ENCODE assay signal across 25 mouse cellular contexts in the genomic region with DNA sequence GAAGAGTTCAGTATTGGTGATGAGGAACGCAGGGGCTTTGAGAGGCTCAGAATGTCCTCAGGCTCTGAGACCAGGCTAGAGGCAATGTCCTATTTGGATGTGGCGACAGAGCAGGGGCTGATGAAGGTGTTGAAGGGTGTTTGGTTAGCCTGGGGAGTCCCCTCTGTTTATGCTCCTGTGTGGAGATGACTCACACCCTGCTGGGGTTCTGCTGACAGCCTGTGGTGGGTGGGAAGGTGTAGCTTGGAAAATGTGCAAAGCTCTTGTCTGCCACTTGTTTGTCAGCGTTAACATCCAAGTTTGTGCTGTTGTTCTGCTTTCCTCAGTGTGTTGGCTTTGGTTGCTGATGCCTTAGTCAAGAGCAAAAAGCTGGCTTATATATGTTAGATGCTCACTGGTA.
DNase-seq lines count a peak whose midpoint lies in the region; ATAC-seq and TF ChIP-seq lines count a peak whose summit lies in the region.
"Had no signal": no experiment of that assay in that cellular context is flagged by ENCODE, and none has a peak within 500 bp of the region (broad histone marks: within the 10 kb centered on the region; RNA-seq: fewer than 3 reads in every experiment).

No protein-coding gene starts in this region.

- H3K27me3 ChIP-seq in hindbrain, embryonic 13.5 days = no peaks in the 10 kb centered on the region
- no peaks in the 10 kb centered on the region for H3K27me3 ChIP-seq in forebrain, embryonic 11.5 days (ENCODE audit: control insufficient read depth, insufficient read depth, low read length)
- H3K27me3 ChIP-seq: embryonic facial prominence, embryonic 12.5 days; hindbrain, embryonic 12.5 days; limb, embryonic 12.5 days; liver, embryonic 13.5 days; megakaryocyte, embryonic 14.5 days; midbrain, embryonic 15.5 days had no signal

- intact Hi-C loops in left cerebral cortex, postnatal 25 days (cut with DNase I) = loop anchor here (2.0 to 10.0 kb wide), 4 partner anchors 146 to 806 kb away; a partner anchor contains a TSS

- ATAC-seq in hindbrain, embryonic 13.5 days (ENCODE audit: low FRiP score) = no peak
- no peak for ATAC-seq in forebrain, embryonic 11.5 days (replicated peaks; ENCODE audit: low FRiP score)
- ATAC-seq: forebrain, embryonic 16.5 days; lung, postnatal 0 days; midbrain, embryonic 15.5 days had no signal

- no peak overlapping the region for H3K4me2 ChIP-seq in hindbrain, embryonic 13.5 days
- no peak overlapping the region for H3K4me2 ChIP-seq in forebrain, embryonic 11.5 days (ENCODE audit: low read depth, low read length, severe bottlenecking)
- H3K4me2 ChIP-seq: embryonic facial prominence, embryonic 12.5 days; hindbrain, embryonic 12.5 days; limb, embryonic 12.5 days; liver, embryonic 13.5 days; midbrain, embryonic 15.5 days had no signal

- peak; percentile 51 for DNase-seq in layer of hippocampus, adult 11-12 months (ENCODE audit: low spot score)
- no peak for DNase-seq in layer of hippocampus, postnatal 25 days (ENCODE audit: extremely low spot score in 1 of 2, low spot score in 1 of 2)
- peak; percentile 39 to 65 for DNase-seq in layer of hippocampus, adult 2 months (ENCODE audit: low spot score in 2 of 2)
- DNase-seq in left cerebral cortex, postnatal 25 days (ENCODE audit: low spot score in 2 of 2) = peak; percentile 64 to 88
- DNase-seq in lung, postnatal 25 days (ENCODE audit: low spot score) = no peak
- no peak for DNase-seq in forebrain, embryonic 11.5 days (ENCODE audit: low spot score)
- DNase-seq: adrenal gland, adult 8-10 months; cerebellum, adult 18-20 months; gastrocnemius, postnatal 14 days; heart, postnatal 10 days; kidney, adult 11 months; kidney, postnatal 14 days; liver, embryonic 13.5 days; thymus, postnatal 25 days had no signal

- H3K27ac ChIP-seq in cortical plate, adult 2 months (ENCODE audit: insufficient read depth, low read length) = 0 out of 2 replicates have a peak overlapping the region, but pooled peaks have one; percentile 51
- peak overlapping the region; percentile 89 for H3K27ac ChIP-seq in layer of hippocampus, adult 2 months
- H3K27ac ChIP-seq in hindbrain, embryonic 13.5 days = no peak overlapping the region
- H3K27ac ChIP-seq in forebrain, embryonic 11.5 days (ENCODE audit: low read depth, low read length) = no peak overlapping the region
- H3K27ac ChIP-seq: embryonic facial prominence, embryonic 12.5 days; heart, embryonic 10.5 days; hindbrain, embryonic 12.5 days; limb, embryonic 12.5 days; liver, embryonic 13.5 days; midbrain, embryonic 15.5 days; stomach, postnatal 0 days had no signal

- no peak overlapping the region for H3K4me3 ChIP-seq in cortical plate, adult 2 months (ENCODE audit: insufficient read depth, low read length)
- H3K4me3 ChIP-seq in layer of hippocampus, adult 2 months = no peak overlapping the region
- H3K4me3 ChIP-seq in hindbrain, embryonic 13.5 days = no peak overlapping the region
- no peak overlapping the region for H3K4me3 ChIP-seq in forebrain, embryonic 11.5 days (ENCODE audit: low read depth, low read length)
- H3K4me3 ChIP-seq: embryonic facial prominence, embryonic 12.5 days; heart, embryonic 10.5 days; hindbrain, embryonic 12.5 days; limb, embryonic 12.5 days; liver, embryonic 13.5 days; megakaryocyte, embryonic 14.5 days; midbrain, embryonic 15.5 days had no signal

- no peak for TF ChIP-seq CTCF in cortical plate, adult 2 months (IDR thresholded peaks at IDR 0.05; ENCODE audit: extremely low read depth, insufficient read depth, low read length)
- TF ChIP-seq CTCF in layer of hippocampus, adult 2 months (conservative IDR thresholded peaks at IDR 0.05) = no peak

- no peaks in the 10 kb centered on the region for H3K36me3 ChIP-seq in hindbrain, embryonic 13.5 days
- no peaks in the 10 kb centered on the region for H3K36me3 ChIP-seq in forebrain, embryonic 11.5 days (ENCODE audit: control insufficient read depth, insufficient read depth, low read length)
- H3K36me3 ChIP-seq: embryonic facial prominence, embryonic 12.5 days; heart, embryonic 10.5 days; hindbrain, embryonic 12.5 days; limb, embryonic 12.5 days; liver, embryonic 13.5 days; midbrain, embryonic 15.5 days had no signal

- H3K4me1 ChIP-seq in cortical plate, adult 2 months (ENCODE audit: control insufficient read depth, insufficient read depth, low read length) = peaks cover 9% of the 10 kb centered on the region
- no peaks in the 10 kb centered on the region for H3K4me1 ChIP-seq in hindbrain, embryonic 13.5 days (replicated peaks)
- H3K4me1 ChIP-seq in forebrain, embryonic 11.5 days (replicated peaks; ENCODE audit: control insufficient read depth, insufficient read depth, low read length) = no peaks in the 10 kb centered on the region
- H3K4me1 ChIP-seq: embryonic facial prominence, embryonic 12.5 days; heart, embryonic 10.5 days; hindbrain, embryonic 12.5 days; limb, embryonic 12.5 days; liver, embryonic 13.5 days; megakaryocyte, embryonic 14.5 days; midbrain, embryonic 15.5 days had no signal

- WGBS in hindbrain, embryonic 13.5 days = 84% methylated on average over 3 of the region's 3 CpGs
- WGBS in forebrain, embryonic 11.5 days = 81% methylated on average over 3 of the region's 3 CpGs

- no peaks in the 10 kb centered on the region for H3K9me3 ChIP-seq in hindbrain, embryonic 13.5 days
- no peaks in the 10 kb centered on the region for H3K9me3 ChIP-seq in forebrain, embryonic 11.5 days (ENCODE audit: control insufficient read depth, low read length)
- H3K9me3 ChIP-seq: embryonic facial prominence, embryonic 12.5 days; heart, embryonic 10.5 days; hindbrain, embryonic 12.5 days; limb, embryonic 12.5 days; liver, embryonic 13.5 days; midbrain, embryonic 15.5 days had no signal

- no peak overlapping the region for H3K9ac ChIP-seq in hindbrain, embryonic 13.5 days
- H3K9ac ChIP-seq in forebrain, embryonic 11.5 days (ENCODE audit: low read length) = no peak overlapping the region
- H3K9ac ChIP-seq: embryonic facial prominence, embryonic 12.5 days; hindbrain, embryonic 12.5 days; limb, embryonic 12.5 days; liver, embryonic 13.5 days; midbrain, embryonic 15.5 days had no signal

- no peak for TF ChIP-seq POLR2A in cortical plate, adult 2 months (IDR thresholded peaks at IDR 0.05; ENCODE audit: extremely low read depth, insufficient read depth, low read length)

Comparison
In these comparisons a context has a peak if more than half of its experiments do, and no peak if none do; other contexts are left out.
1. DNase-seq: peak in layer of hippocampus, adult 11-12 months (single experiment), layer of hippocampus, adult 2 months (2 of 2) and left cerebral cortex, postnatal 25 days (2 of 2); none in layer of hippocampus, postnatal 25 days (0 of 2), lung, postnatal 25 days (single experiment) and forebrain, embryonic 11.5 days (single experiment).
2. H3K27ac ChIP-seq: peak in cortical plate, adult 2 months (single experiment) and layer of hippocampus, adult 2 months (single experiment); none in hindbrain, embryonic 13.5 days (single experiment) and forebrain, embryonic 11.5 days (single experiment).